Mouse (Mus musculus): ENCODE measurements around the gene Med15. TPM values are rescaled to one million over a fixed set of nuclear protein-coding genes. Genes with fewer than 3 reads are reported as not detected.

The Med15 gene
- polyA plus RNA-seq (2014; fragmentation: Nextera tagmentation; extraction: Ambion mirVana) = 32.8 and 33.6 TPM in 2 replicates

DNA sequence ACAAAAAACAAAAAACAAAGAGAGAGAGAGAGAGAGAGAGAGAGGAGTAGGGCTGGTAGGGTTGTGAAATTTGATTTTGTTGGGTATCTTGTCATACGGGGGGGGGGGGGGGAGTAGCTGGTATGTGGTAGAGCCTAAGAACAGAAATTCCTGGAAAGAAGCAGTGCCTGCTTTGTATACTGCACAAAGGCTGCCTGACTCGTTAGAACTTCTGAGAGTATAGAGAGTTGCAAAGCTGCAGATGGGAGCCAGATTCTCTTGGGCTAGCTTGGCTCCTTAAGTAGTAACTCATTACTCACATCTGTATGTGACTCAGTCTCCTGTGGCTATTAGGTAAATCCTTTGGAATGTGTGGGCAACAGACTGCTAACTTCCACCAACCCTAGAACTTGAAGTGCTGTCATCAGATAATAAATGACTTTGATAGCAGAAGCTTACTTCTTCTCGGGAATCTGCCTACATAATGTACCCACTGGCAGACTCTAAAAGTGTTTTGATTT is at the start of gene Med15:
Gene Med15 (minus strand): TSS at position 51 of the 500 bp plus-strand sequence.
- H3K4me1 ChIP-seq (ENCODE audit: control insufficient read depth, insufficient read depth, low read length) = no peaks in the 10 kb centered on the region
- no peak within 1 kb of the TSS for H3K9ac ChIP-seq (replicated peaks; ENCODE audit: low read length)
- ATAC-seq (replicated peaks; ENCODE audit: insufficient number of reproducible peaks, low FRiP score, low TSS enrichment, low read depth) (no peak), DNase-seq (ENCODE audit: low spot score) (no peak)
- no peaks in the 10 kb centered on the region for H3K36me3 ChIP-seq (replicated peaks; ENCODE audit: control insufficient read depth, insufficient read depth, low read depth, low read length)
- H3K4me3 ChIP-seq (ENCODE audit: low read depth, low read length) = no peak within 1 kb of the TSS
- no peaks in the 10 kb centered on the region for H3K27me3 ChIP-seq (ENCODE audit: control insufficient read depth, insufficient read depth, low read length)
- no peak within 1 kb of the TSS for H3K4me2 ChIP-seq (ENCODE audit: low read depth, low read length)
- no peak within 1 kb of the TSS for H3K27ac ChIP-seq (replicated peaks; ENCODE audit: low read depth, low read length)
- 54% methylated on average over 3 of the region's 3 CpGs for WGBS
- no peaks in the 10 kb centered on the region for H3K9me3 ChIP-seq (replicated peaks; ENCODE audit: control insufficient read depth, low read length)

GRCm38 (mm10) chr16:17779692-17780091 is 47.0 kb upstream of the Med15 start:
- H3K4me1 ChIP-seq (ENCODE audit: control insufficient read depth, insufficient read depth, low read length) = no peaks in the 10 kb centered on the region
- WGBS = 76% methylated on average over 1 of the region's 1 CpGs
- H3K4me3 ChIP-seq (ENCODE audit: low read depth, low read length) = no peak overlapping the region
- no peak overlapping the region for H3K27ac ChIP-seq (replicated peaks; ENCODE audit: low read depth, low read length)
- H3K27me3 ChIP-seq (ENCODE audit: control insufficient read depth, insufficient read depth, low read length) = no peaks in the 10 kb centered on the region
- H3K36me3 ChIP-seq (replicated peaks; ENCODE audit: control insufficient read depth, insufficient read depth, low read depth, low read length) = peaks cover 4% of the 10 kb centered on the region
- no peak overlapping the region for H3K9ac ChIP-seq (replicated peaks; ENCODE audit: low read length)
- ATAC-seq (replicated peaks; ENCODE audit: insufficient number of reproducible peaks, low FRiP score, low TSS enrichment, low read depth) = no peak
- H3K4me2 ChIP-seq (ENCODE audit: low read depth, low read length) = no peak overlapping the region
- DNase-seq (ENCODE audit: low spot score) = no peak
- no peaks in the 10 kb centered on the region for H3K9me3 ChIP-seq (replicated peaks; ENCODE audit: control insufficient read depth, low read length)

DNA sequence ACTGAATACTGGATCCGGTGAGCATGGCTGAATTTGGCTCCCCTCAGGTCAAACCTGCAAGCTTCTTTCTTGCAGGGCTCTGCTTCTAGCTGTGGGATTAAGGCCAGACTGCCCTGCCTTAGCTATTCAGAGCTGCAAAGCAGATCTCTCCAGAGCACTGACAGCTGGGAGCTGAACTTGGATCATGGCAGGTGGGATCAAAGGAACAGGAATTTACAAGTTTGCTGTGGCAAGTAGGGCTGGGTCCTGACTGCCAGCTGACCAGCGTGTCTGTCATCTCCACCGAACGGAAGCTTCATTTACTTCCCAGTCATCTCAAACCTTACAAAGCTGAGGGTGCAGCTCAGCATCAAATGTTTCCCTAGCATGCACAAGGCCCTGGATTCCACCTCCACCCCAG is 45.5 kb upstream of the Med15 start:
- H3K4me2 ChIP-seq (ENCODE audit: low read depth, low read length) = no peak overlapping the region
- no peak overlapping the region for H3K9ac ChIP-seq (replicated peaks; ENCODE audit: low read length)
- ATAC-seq (replicated peaks; ENCODE audit: insufficient number of reproducible peaks, low FRiP score, low TSS enrichment, low read depth) (no peak), DNase-seq (ENCODE audit: low spot score) (no peak)
- 87% methylated on average over 4 of the region's 4 CpGs for WGBS
- H3K36me3 ChIP-seq (replicated peaks; ENCODE audit: control insufficient read depth, insufficient read depth, low read depth, low read length) = peaks cover 8% of the 10 kb centered on the region
- H3K27me3 ChIP-seq (ENCODE audit: control insufficient read depth, insufficient read depth, low read length) = no peaks in the 10 kb centered on the region
- H3K27ac ChIP-seq (replicated peaks; ENCODE audit: low read depth, low read length) = no peak overlapping the region
- H3K9me3 ChIP-seq (replicated peaks; ENCODE audit: control insufficient read depth, low read length) = no peaks in the 10 kb centered on the region
- H3K4me3 ChIP-seq (ENCODE audit: low read depth, low read length) = no peak overlapping the region
- no peaks in the 10 kb centered on the region for H3K4me1 ChIP-seq (ENCODE audit: control insufficient read depth, insufficient read depth, low read length)

DNA sequence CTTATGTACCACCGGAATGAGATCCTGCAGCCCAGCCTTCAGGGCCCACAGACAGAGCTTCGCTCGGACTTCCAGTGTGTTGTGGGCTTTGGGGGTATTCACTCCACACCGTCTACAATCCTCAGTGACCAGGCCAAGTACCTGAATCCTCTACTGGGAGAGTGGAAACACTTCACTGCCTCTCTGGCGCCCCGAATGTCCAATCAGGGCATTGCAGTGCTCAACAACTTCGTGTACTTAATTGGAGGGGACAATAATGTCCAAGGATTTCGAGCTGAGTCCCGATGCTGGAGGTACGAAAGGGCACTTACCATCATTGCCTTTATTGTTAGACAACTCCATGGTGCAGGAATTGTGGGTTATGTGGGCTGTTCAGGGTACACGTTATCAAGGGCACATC is 44.1 kb upstream of the Med15 start:
- H3K4me1 ChIP-seq (ENCODE audit: control insufficient read depth, insufficient read depth, low read length) = no peaks in the 10 kb centered on the region
- H3K27me3 ChIP-seq (ENCODE audit: control insufficient read depth, insufficient read depth, low read length) = no peaks in the 10 kb centered on the region
- no peak overlapping the region for H3K4me3 ChIP-seq (ENCODE audit: low read depth, low read length)
- H3K4me2 ChIP-seq (ENCODE audit: low read depth, low read length) = no peak overlapping the region
- H3K9me3 ChIP-seq (replicated peaks; ENCODE audit: control insufficient read depth, low read length) = no peaks in the 10 kb centered on the region
- ATAC-seq (replicated peaks; ENCODE audit: insufficient number of reproducible peaks, low FRiP score, low TSS enrichment, low read depth) (no peak), DNase-seq (ENCODE audit: low spot score) (peak; percentile 44)
- H3K36me3 ChIP-seq (replicated peaks; ENCODE audit: control insufficient read depth, insufficient read depth, low read depth, low read length) = peaks cover 8% of the 10 kb centered on the region
- WGBS = 66% methylated on average over 11 of the region's 11 CpGs
- H3K9ac ChIP-seq (replicated peaks; ENCODE audit: low read length) = no peak overlapping the region
- no peak overlapping the region for H3K27ac ChIP-seq (replicated peaks; ENCODE audit: low read depth, low read length)

GRCm38 (mm10) chr16:17771117-17771865 is 38.6 kb upstream of the Med15 start:
- Histone ChIP-seq H3K36me3 (replicated peaks; ENCODE audit: control insufficient read depth, insufficient read depth, low read depth, low read length) (peaks cover 5% of the 10 kb centered on the region), H3K9me3 (replicated peaks; ENCODE audit: control insufficient read depth, low read length) (no peaks in the 10 kb centered on the region), H3K4me2 (ENCODE audit: low read depth, low read length) (no peak overlapping the region), H3K4me3 (ENCODE audit: low read depth, low read length) (no peak overlapping the region), H3K9ac (replicated peaks; ENCODE audit: low read length) (no peak overlapping the region), H3K27me3 (ENCODE audit: control insufficient read depth, insufficient read depth, low read length) (no peaks in the 10 kb centered on the region), H3K27ac (replicated peaks; ENCODE audit: low read depth, low read length) (no peak overlapping the region), H3K4me1 (ENCODE audit: control insufficient read depth, insufficient read depth, low read length) (no peaks in the 10 kb centered on the region)
- no peak for ATAC-seq (replicated peaks; ENCODE audit: insufficient number of reproducible peaks, low FRiP score, low TSS enrichment, low read depth)
- DNase-seq (ENCODE audit: low spot score) = peak; percentile 20
- 84% methylated on average over 4 of the region's 4 CpGs for WGBS

DNA sequence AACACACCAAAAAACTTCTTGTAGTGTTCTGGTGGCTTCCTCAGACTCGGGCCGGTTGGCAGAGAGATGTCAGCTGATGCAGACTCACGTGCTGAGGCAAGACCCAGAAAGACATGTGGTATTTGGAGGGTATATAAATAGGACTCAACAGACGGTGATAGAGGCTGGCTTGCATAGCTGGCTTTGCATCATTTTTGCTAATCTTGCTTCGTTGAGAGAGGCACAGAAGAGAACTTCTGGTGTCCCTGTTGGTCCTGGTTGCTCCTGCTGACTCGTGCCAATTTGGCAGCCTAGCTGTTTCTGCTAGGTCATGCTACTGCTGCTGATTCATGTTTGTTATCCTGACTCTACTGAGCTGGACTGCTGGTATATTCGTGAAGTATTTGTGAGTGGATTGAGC is 36.1 kb upstream of the Med15 start:
- no peak for ATAC-seq (replicated peaks; ENCODE audit: insufficient number of reproducible peaks, low FRiP score, low TSS enrichment, low read depth)
- Histone ChIP-seq H3K36me3 (replicated peaks; ENCODE audit: control insufficient read depth, insufficient read depth, low read depth, low read length) (peaks cover 2% of the 10 kb centered on the region; the same call in 1 of the 2 replicates), H3K27ac (replicated peaks; ENCODE audit: low read depth, low read length) (no peak overlapping the region), H3K9me3 (replicated peaks; ENCODE audit: control insufficient read depth, low read length) (no peaks in the 10 kb centered on the region), H3K27me3 (ENCODE audit: control insufficient read depth, insufficient read depth, low read length) (no peaks in the 10 kb centered on the region), H3K4me3 (ENCODE audit: low read depth, low read length) (no peak overlapping the region), H3K4me1 (ENCODE audit: control insufficient read depth, insufficient read depth, low read length) (no peaks in the 10 kb centered on the region), H3K9ac (replicated peaks; ENCODE audit: low read length) (no peak overlapping the region), H3K4me2 (ENCODE audit: low read depth, low read length) (no peak overlapping the region)
- DNase-seq (ENCODE audit: low spot score) = no peak
- WGBS = 83% methylated on average over 7 of the region's 7 CpGs

DNA sequence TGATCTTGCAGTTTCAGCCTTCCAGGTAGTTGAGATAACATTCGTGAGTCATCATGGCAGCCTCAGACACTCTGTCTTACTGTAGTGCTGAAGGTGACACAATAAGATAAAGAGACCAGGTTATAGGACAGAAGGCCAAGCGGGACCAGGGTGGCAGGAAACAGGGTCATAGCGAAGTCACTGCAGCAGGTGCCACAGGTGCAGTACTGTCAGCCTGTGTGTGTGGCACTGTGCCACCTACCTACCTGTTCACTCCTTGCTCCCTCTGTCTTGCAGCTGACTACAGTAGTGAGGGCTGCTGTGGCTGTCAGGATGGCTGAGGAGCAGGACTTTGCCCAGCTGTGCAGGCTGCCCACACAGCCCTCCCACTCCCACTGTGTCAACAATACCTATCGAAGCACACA is 31.4 kb upstream of the Med15 start:
- peaks cover 4% of the 10 kb centered on the region for H3K4me1 ChIP-seq (ENCODE audit: control insufficient read depth, insufficient read depth, low read length)
- no peaks in the 10 kb centered on the region for H3K27me3 ChIP-seq (ENCODE audit: control insufficient read depth, insufficient read depth, low read length)
- DNase-seq (ENCODE audit: low spot score) (no peak), ATAC-seq (replicated peaks; ENCODE audit: insufficient number of reproducible peaks, low FRiP score, low TSS enrichment, low read depth) (no peak)
- H3K4me3 ChIP-seq (ENCODE audit: low read depth, low read length) = no peak overlapping the region
- no peak overlapping the region for H3K4me2 ChIP-seq (ENCODE audit: low read depth, low read length)
- H3K27ac ChIP-seq (replicated peaks; ENCODE audit: low read depth, low read length) = no peak overlapping the region
- peaks cover 2% of the 10 kb centered on the region; the same call in 1 of the 2 replicates for H3K36me3 ChIP-seq (replicated peaks; ENCODE audit: control insufficient read depth, insufficient read depth, low read depth, low read length)
- H3K9me3 ChIP-seq (replicated peaks; ENCODE audit: control insufficient read depth, low read length) = no peaks in the 10 kb centered on the region
- no peak overlapping the region for H3K9ac ChIP-seq (replicated peaks; ENCODE audit: low read length)
- WGBS = 80% methylated on average over 4 of the region's 4 CpGs

DNA sequence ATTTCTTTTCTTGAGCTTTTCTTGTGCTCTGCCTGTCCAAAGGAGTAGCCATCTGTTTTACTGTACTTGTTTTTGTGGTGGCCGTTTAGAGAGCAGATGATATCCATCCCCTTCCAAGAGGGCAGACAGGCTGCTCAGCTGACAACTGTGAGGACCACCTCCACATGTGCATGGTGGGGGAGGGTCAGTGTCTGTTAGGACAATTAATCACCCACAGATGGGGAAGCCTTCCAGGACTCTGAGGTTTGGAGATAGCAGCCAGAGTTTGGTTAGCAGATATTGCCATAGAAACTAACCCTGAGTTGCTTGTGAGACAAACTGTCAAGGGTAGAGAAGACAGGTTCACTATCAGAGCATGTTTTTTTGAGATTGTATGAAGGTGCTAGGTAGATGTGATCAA is 28.4 kb upstream of the Med15 start:
- Histone ChIP-seq H3K27me3 (ENCODE audit: control insufficient read depth, insufficient read depth, low read length) (no peaks in the 10 kb centered on the region), H3K27ac (replicated peaks; ENCODE audit: low read depth, low read length) (no peak overlapping the region), H3K4me2 (ENCODE audit: low read depth, low read length) (no peak overlapping the region; the same call in 1 of the 2 replicates), H3K4me3 (ENCODE audit: low read depth, low read length) (no peak overlapping the region), H3K9ac (replicated peaks; ENCODE audit: low read length) (no peak overlapping the region), H3K36me3 (replicated peaks; ENCODE audit: control insufficient read depth, insufficient read depth, low read depth, low read length) (no peaks in the 10 kb centered on the region; the same call in 1 of the 2 replicates), H3K9me3 (replicated peaks; ENCODE audit: control insufficient read depth, low read length) (no peaks in the 10 kb centered on the region), H3K4me1 (ENCODE audit: control insufficient read depth, insufficient read depth, low read length) (peaks cover 4% of the 10 kb centered on the region)
- ATAC-seq (replicated peaks; ENCODE audit: insufficient number of reproducible peaks, low FRiP score, low TSS enrichment, low read depth) = no peak
- DNase-seq (ENCODE audit: low spot score) = peak; percentile 36
- 28% methylated on average over 1 of the region's 1 CpGs for WGBS
